Mouse (Mus musculus): ENCODE data around the gene Adgrv1. TPM values are rescaled to one million over a fixed set of nuclear protein-coding genes. Genes with fewer than 3 reads are reported as not detected.

Adgrv1 gene
- polyA plus RNA-seq, 1 experiment from 2014 or later, result 2.8 TPM

- Histone ChIP-seq H3K36me3 (no peaks in the 10 kb centered on the region), H3K4me1 (no peaks in the 10 kb centered on the region), H3K4me3 (no peak overlapping the region), H3K4me2 (no peak overlapping the region), H3K27me3 (no peaks in the 10 kb centered on the region), H3K27ac (no peak overlapping the region), H3K9ac (no peak overlapping the region), H3K9me3 (no peaks in the 10 kb centered on the region)
- ATAC-seq (ENCODE audit: insufficient number of reproducible peaks, insufficient read depth, low FRiP score, low TSS enrichment, low read depth), result no peak
- 65% methylated on average over 2 of the region's 2 CpGs for WGBS
Measured at GRCm38 (mm10) chr13:81159808-81160207, 473.1 kb downstream of the Adgrv1 start.

- no peaks in the 10 kb centered on the region for H3K4me1 ChIP-seq
- no peaks in the 10 kb centered on the region for H3K27me3 ChIP-seq
- H3K27ac ChIP-seq, result no peak overlapping the region
- H3K9ac ChIP-seq, result no peak overlapping the region
- no peak for ATAC-seq (ENCODE audit: insufficient number of reproducible peaks, insufficient read depth, low FRiP score, low TSS enrichment, low read depth)
- H3K9me3 ChIP-seq, result no peaks in the 10 kb centered on the region
- H3K4me2 ChIP-seq, result no peak overlapping the region
- H3K4me3 ChIP-seq, result no peak overlapping the region
- H3K36me3 ChIP-seq, result no peaks in the 10 kb centered on the region
Measured at GRCm38 (mm10) chr13:81155322-81155721, 477.6 kb downstream of the Adgrv1 start.

- H3K4me1 ChIP-seq, result no peaks in the 10 kb centered on the region
- 60% methylated on average over 1 of the region's 1 CpGs for WGBS
- H3K36me3 ChIP-seq, result no peaks in the 10 kb centered on the region
- no peak overlapping the region for H3K4me3 ChIP-seq
- no peak overlapping the region for H3K4me2 ChIP-seq
- H3K27me3 ChIP-seq, result no peaks in the 10 kb centered on the region
- H3K9me3 ChIP-seq, result no peaks in the 10 kb centered on the region
- no peak overlapping the region for H3K9ac ChIP-seq
- ATAC-seq (ENCODE audit: insufficient number of reproducible peaks, insufficient read depth, low FRiP score, low TSS enrichment, low read depth), result no peak
- no peak overlapping the region for H3K27ac ChIP-seq
Measured at GRCm38 (mm10) chr13:81144434-81144833, 488.5 kb downstream of the Adgrv1 start.

- ATAC-seq (ENCODE audit: insufficient number of reproducible peaks, insufficient read depth, low FRiP score, low TSS enrichment, low read depth), result no peak
- no peak overlapping the region for H3K4me2 ChIP-seq
- 68% methylated on average over 6 of the region's 6 CpGs for WGBS
Measured at GRCm38 (mm10) chr13:81142268-81142884, 490.6 kb downstream of the Adgrv1 start.

GRCm38 (mm10) chr13:81136652-81137422 is 496.1 kb downstream of the Adgrv1 start:
- H3K4me1 ChIP-seq, result peaks cover 30% of the 10 kb centered on the region
- no peaks in the 10 kb centered on the region for H3K36me3 ChIP-seq
- H3K27me3 ChIP-seq, result no peaks in the 10 kb centered on the region
- no peak for ATAC-seq (ENCODE audit: insufficient number of reproducible peaks, insufficient read depth, low FRiP score, low TSS enrichment, low read depth)
- no peak overlapping the region for H3K9ac ChIP-seq
- no peaks in the 10 kb centered on the region for H3K9me3 ChIP-seq
- peak overlapping the region; percentile 65; the same call in 1 of the 2 replicates for H3K27ac ChIP-seq
- WGBS, result 51% methylated on average over 11 of the region's 11 CpGs
- H3K4me2 ChIP-seq, result no peak overlapping the region
- no peak overlapping the region for H3K4me3 ChIP-seq

More at GRCm38 (mm10) chr13:81142268-81142884, 490.6 kb downstream of the Adgrv1 start:
- H3K27ac ChIP-seq, result no peak overlapping the region
- H3K27me3 ChIP-seq, result no peaks in the 10 kb centered on the region
- no peaks in the 10 kb centered on the region for H3K4me1 ChIP-seq
- H3K9me3 ChIP-seq, result no peaks in the 10 kb centered on the region
- H3K36me3 ChIP-seq, result no peaks in the 10 kb centered on the region
- no peak overlapping the region for H3K9ac ChIP-seq
- no peak overlapping the region for H3K4me3 ChIP-seq

GRCm38 (mm10) chr13:81135953-81136352 is 497.0 kb downstream of the Adgrv1 start:
- H3K9me3 ChIP-seq, result no peaks in the 10 kb centered on the region
- no peak overlapping the region for H3K4me2 ChIP-seq
- no peaks in the 10 kb centered on the region for H3K36me3 ChIP-seq
- no peak overlapping the region for H3K4me3 ChIP-seq
- no peak for ATAC-seq (ENCODE audit: insufficient number of reproducible peaks, insufficient read depth, low FRiP score, low TSS enrichment, low read depth)
- H3K27me3 ChIP-seq, result no peaks in the 10 kb centered on the region
- 52% methylated on average over 10 of the region's 10 CpGs for WGBS
- no peak overlapping the region for H3K27ac ChIP-seq
- no peak overlapping the region for H3K9ac ChIP-seq
- H3K4me1 ChIP-seq, result peaks cover 32% of the 10 kb centered on the region

GRCm38 (mm10) chr13:81134412-81134811 is 498.5 kb downstream of the Adgrv1 start:
- no peak overlapping the region for H3K27ac ChIP-seq
- ATAC-seq (ENCODE audit: insufficient number of reproducible peaks, insufficient read depth, low FRiP score, low TSS enrichment, low read depth), result no peak

GRCm38 (mm10) chr13:81133336-81133735 is 499.6 kb downstream of the Adgrv1 start:
- Histone ChIP-seq H3K9me3 (no peaks in the 10 kb centered on the region), H3K27ac (no peak overlapping the region), H3K4me3 (no peak overlapping the region), H3K36me3 (no peaks in the 10 kb centered on the region), H3K27me3 (no peaks in the 10 kb centered on the region), H3K4me1 (peaks cover 32% of the 10 kb centered on the region), H3K9ac (no peak overlapping the region), H3K4me2 (no peak overlapping the region)
- WGBS, result 76% methylated on average over 4 of the region's 4 CpGs
- ATAC-seq (ENCODE audit: insufficient number of reproducible peaks, insufficient read depth, low FRiP score, low TSS enrichment, low read depth), result no peak

More at GRCm38 (mm10) chr13:81134412-81134811, 498.5 kb downstream of the Adgrv1 start:
- Histone ChIP-seq H3K27me3 (no peaks in the 10 kb centered on the region), H3K4me2 (no peak overlapping the region), H3K4me1 (peaks cover 32% of the 10 kb centered on the region), H3K4me3 (no peak overlapping the region), H3K9ac (no peak overlapping the region), H3K36me3 (no peaks in the 10 kb centered on the region), H3K9me3 (no peaks in the 10 kb centered on the region)

- H3K4me1 ChIP-seq, result peaks cover 32% of the 10 kb centered on the region
- no peak for ATAC-seq (ENCODE audit: insufficient number of reproducible peaks, insufficient read depth, low FRiP score, low TSS enrichment, low read depth)
- H3K27ac ChIP-seq, result no peak overlapping the region
- no peaks in the 10 kb centered on the region for H3K9me3 ChIP-seq
- H3K9ac ChIP-seq, result no peak overlapping the region
- no peaks in the 10 kb centered on the region for H3K36me3 ChIP-seq
- 38% methylated on average over 5 of the region's 5 CpGs for WGBS
- no peak overlapping the region for H3K4me3 ChIP-seq
- H3K4me2 ChIP-seq, result peak overlapping the region; percentile 5; the same call in 1 of the 2 replicates
- H3K27me3 ChIP-seq, result no peaks in the 10 kb centered on the region
Measured at GRCm38 (mm10) chr13:81132691-81133090, 500.3 kb downstream of the Adgrv1 start.

GRCm38 (mm10) chr13:81131860-81132259 is 501.1 kb downstream of the Adgrv1 start:
- 50% methylated on average over 6 of the region's 6 CpGs for WGBS
- no peak for ATAC-seq (ENCODE audit: insufficient number of reproducible peaks, insufficient read depth, low FRiP score, low TSS enrichment, low read depth)
- peaks cover 29% of the 10 kb centered on the region for H3K4me1 ChIP-seq
- no peak overlapping the region for H3K4me3 ChIP-seq
- H3K27ac ChIP-seq, result no peak overlapping the region
- H3K4me2 ChIP-seq, result no peak overlapping the region
- no peaks in the 10 kb centered on the region for H3K36me3 ChIP-seq
- H3K9me3 ChIP-seq, result no peaks in the 10 kb centered on the region
- H3K9ac ChIP-seq, result no peak overlapping the region
- H3K27me3 ChIP-seq, result no peaks in the 10 kb centered on the region

GRCm38 (mm10) chr13:81130742-81131524 is 502.0 kb downstream of the Adgrv1 start:
- Histone ChIP-seq H3K4me1 (peaks cover 21% of the 10 kb centered on the region), H3K9ac (no peak overlapping the region), H3K9me3 (no peaks in the 10 kb centered on the region), H3K4me3 (no peak overlapping the region), H3K36me3 (no peaks in the 10 kb centered on the region), H3K27ac (no peak overlapping the region), H3K4me2 (no peak overlapping the region), H3K27me3 (no peaks in the 10 kb centered on the region)
- WGBS, result 73% methylated on average over 4 of the region's 4 CpGs
- no peak for ATAC-seq (ENCODE audit: insufficient number of reproducible peaks, insufficient read depth, low FRiP score, low TSS enrichment, low read depth)
